Mouse (Mus musculus) ES-Bruce4 (cell line): Measurements from ENCODE around the gene Hrh2.

ENCODE experiments used
- CTCF ChIP-seq: IDR thresholded peaks from one replicate; pipeline ENCODE4 v1.8.1; 2011; ENCODE audit warnings: low read depth, low read length
- EP300 ChIP-seq: IDR thresholded peaks from 2 replicates; pipeline ENCODE4 v1.6.1; 2011; ENCODE audit warnings: low read depth, low read length; ENCODE audit not compliant: insufficient read depth
- POLR2A ChIP-seq: IDR thresholded peaks from one replicate; pipeline ENCODE4 v1.8.1; 2011; ENCODE audit warnings: low read length; ENCODE audit not compliant: insufficient read depth

- no peak for TF ChIP-seq POLR2A
- TF ChIP-seq CTCF = no peak
- TF ChIP-seq EP300 = no peak
These were observed 90.4 kb downstream of the Hrh2 start for GRCm38 (mm10) chr13:54282149-54282860.
